Mouse (Mus musculus): ENCODE measurements around the gene Gabrd. TPM values are rescaled to one million over a fixed set of nuclear protein-coding genes. Genes with fewer than 3 reads are reported as not detected.

Gabrd gene
- under 1 TPM; 0.13 to 0.71 TPM for polyA plus RNA-seq (2017; shearing (Covaris generic))

GRCm38 (mm10) chr4:155397511-155398221 is at the start of gene Gabrd:
Gabrd (minus strand) TSS chr4:155398112.

GRCm38 (mm10) chr4:155409058-155409776 is 11.3 kb upstream of the Gabrd start, which contains the start of gene Cfap74:
Cfap74 (plus strand) TSS chr4:155409190.

GRCm38 (mm10) chr4:155361303-155361791 is 36.6 kb downstream of the Gabrd start, which contains the start of gene Prkcz:
Prkcz (minus strand) TSS chr4:155361361.

Other genes starting within 250 kb of the Gabrd start
- gene Ski, start 175.5 kb downstream of the Gabrd start, polyA plus RNA-seq (2017; shearing (Covaris generic)): 100 to 1,000 TPM in 1 of 2 experiments, 10 to 100 TPM in 1; 88.2 to 115 TPM
- gene Faap20, start 148.3 kb downstream of the Gabrd start, polyA plus RNA-seq (2017; shearing (Covaris generic)): 100 to 1,000 TPM; 102 TPM
- 10 to 100 TPM; 29.5 to 35.9 TPM for gene Prkcz, start 36.8 kb downstream of the Gabrd start, polyA plus RNA-seq (2017; shearing (Covaris generic))
- gene Cfap74, start 11.1 kb upstream of the Gabrd start, polyA plus RNA-seq (2017; shearing (Covaris generic)): 1 to 10 TPM; 2.2 to 3.1 TPM
- under 1 TPM in 1 of 2 experiments, not detected in 1; 0.20 TPM for gene Tmem52, start 71.0 kb upstream of the Gabrd start, polyA plus RNA-seq (2017; shearing (Covaris generic))
- gene Gnb1, start 93.2 kb upstream of the Gabrd start, polyA plus RNA-seq (2017; shearing (Covaris generic)): 100 to 1,000 TPM; 375 to 448 TPM
- 100 to 1,000 TPM in 1 of 2 experiments, 10 to 100 TPM in 1; 95.0 to 127 TPM for gene Nadk, start 164.3 kb upstream of the Gabrd start, polyA plus RNA-seq (2017; shearing (Covaris generic))
- gene Slc35e2, start 203.3 kb upstream of the Gabrd start, polyA plus RNA-seq (2017; shearing (Covaris generic)): 10 to 100 TPM in 1 of 2 experiments, 1 to 10 TPM in 1; 8.8 to 10.8 TPM
- gene Cdk11b, start 226.7 kb upstream of the Gabrd start, polyA plus RNA-seq (2017; shearing (Covaris generic)): 100 to 1,000 TPM; 107 to 146 TPM
- not detected for gene Gm10563, start 247.3 kb upstream of the Gabrd start, polyA plus RNA-seq (2017; shearing (Covaris generic))

All from activated CD4-positive, CD25-positive, alpha-beta regulatory T cell (primary cell).